Mouse (Mus musculus) embryo, embryonic 10.5 days (tissue): ENCODE measurements around the gene Zbtb8b.
"Not testable (repeated sequence)": the region's sequence is repeated elsewhere in the genome, so short reads cannot be mapped to it uniquely, and the experiment has no call there.

Experiments
- DNase-seq: peaks from one replicate; pipeline ENCODE4 v3.0.0-alpha.2; 2015; ENCODE audit warnings: low spot score

The Zbtb8b gene

DNA sequence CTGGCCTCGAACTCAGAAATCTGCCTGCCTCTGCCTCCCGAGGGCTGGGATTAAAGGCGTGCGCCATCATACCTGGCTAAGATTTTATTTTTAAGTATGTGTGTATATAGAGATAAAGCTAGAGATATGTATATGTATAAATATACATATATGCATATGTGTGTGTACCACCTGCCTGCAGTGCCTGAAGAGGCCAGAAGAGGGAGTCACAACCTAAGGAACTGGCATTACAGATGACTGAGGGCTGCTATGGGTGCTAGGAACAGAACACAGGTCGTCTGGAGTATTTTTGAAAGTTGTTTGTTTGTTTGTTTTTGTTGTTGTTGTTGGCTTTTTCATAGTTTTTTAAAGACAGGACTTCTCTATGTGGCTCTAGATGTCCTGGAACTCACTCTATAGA lies 24.8 kb downstream of the Zbtb8b start:
- DNase-seq, result no peak

DNA sequence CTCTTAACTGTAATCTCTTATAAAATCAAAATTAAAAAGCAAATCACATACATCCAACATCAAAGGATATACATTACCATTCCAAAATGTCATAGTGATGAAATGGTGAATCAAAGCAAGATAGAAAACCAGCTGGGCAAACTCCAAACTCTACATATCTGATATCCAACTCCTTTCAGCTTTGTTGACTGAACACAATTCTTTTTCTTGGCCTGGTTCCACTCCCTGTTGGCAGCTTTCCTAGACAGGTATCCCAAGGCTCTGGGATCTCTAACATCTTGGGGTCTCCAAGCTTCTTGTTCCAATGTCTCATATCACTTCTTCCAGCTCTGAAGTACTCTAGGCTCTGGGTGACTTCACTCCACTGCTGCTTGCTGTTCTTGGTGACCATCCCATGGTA lies 29.7 kb downstream of the Zbtb8b start:
- no peak for DNase-seq

DNA sequence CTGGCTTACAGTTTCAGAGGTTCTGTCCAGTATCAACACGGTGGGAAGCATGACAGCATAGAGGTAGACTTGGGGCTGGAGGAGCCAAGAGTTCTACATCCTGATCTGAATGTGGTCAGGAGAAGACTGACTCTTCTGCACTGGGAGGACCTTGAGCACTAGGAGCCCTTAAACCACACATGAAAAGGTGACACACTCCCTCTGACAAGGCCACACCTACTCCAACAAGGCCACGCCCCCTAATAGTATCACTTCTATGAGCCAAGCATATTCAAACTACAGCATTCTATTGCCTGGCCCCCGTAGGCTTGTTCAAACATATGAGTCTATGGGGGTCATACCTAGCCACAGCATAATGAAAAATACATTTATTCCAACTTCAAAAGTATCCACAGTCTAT lies 30.1 kb downstream of the Zbtb8b start:
- not testable (repeated sequence) for DNase-seq

DNA sequence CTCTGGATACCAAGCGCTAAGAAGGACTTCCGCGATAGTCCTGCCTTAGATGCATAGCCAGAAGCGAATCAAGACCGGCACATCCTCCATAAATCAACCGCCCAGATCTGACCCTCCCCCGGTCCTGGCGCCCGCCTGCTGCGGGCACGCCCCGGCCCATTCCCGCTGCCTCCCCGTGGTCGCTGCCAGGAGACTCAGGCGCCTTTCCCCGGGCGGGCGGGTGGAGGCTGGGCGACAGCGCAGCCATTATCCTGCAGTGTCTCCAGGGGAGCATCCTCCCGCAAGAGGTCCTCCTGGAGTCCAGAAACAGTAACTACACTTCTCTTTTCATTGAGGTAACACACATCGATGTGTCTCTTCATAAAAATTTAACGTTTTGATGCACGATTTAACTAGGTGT lies 34.2 kb downstream of the Zbtb8b start:
- peak; percentile 73 for DNase-seq

DNA sequence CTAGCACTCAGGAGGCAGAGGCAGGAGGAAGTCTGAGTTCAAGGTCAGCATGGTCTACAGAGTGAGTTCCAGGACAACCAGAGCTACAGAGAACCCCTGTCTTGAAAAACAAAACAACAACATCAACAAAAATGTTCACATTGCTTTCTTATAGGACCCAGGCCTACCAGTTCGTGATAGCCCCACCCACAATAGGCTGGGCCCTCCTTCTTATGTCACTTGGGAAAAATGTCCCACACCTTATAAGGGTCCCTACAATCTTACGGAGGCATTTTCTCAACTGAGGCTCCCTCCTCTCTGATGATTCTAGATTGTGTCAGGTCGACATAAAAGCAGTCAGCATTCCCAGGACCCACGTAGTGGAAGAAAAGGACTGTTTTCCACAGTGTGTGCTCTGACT lies 40.8 kb downstream of the Zbtb8b start:
- DNase-seq, result no peak

DNA sequence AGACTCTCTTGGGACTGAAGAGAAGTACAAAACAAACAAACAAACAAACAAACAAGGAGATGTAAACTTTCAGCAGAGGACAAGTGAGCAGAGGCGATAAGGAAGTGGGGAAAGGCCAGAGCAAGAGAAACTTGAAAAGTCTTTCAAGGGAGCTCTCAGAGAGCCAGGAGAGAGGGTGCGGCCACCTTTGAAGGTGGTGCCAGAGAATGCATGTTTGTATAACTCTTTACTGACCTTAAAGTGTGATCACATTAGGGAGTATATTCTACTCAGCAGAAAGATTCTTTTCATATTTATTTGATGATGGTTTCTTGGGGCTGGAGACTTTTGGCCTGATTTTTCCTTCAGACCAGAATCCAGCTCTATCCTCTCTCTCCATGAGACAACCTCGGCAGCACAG lies 43.7 kb downstream of the Zbtb8b start:
- no peak for DNase-seq

DNA sequence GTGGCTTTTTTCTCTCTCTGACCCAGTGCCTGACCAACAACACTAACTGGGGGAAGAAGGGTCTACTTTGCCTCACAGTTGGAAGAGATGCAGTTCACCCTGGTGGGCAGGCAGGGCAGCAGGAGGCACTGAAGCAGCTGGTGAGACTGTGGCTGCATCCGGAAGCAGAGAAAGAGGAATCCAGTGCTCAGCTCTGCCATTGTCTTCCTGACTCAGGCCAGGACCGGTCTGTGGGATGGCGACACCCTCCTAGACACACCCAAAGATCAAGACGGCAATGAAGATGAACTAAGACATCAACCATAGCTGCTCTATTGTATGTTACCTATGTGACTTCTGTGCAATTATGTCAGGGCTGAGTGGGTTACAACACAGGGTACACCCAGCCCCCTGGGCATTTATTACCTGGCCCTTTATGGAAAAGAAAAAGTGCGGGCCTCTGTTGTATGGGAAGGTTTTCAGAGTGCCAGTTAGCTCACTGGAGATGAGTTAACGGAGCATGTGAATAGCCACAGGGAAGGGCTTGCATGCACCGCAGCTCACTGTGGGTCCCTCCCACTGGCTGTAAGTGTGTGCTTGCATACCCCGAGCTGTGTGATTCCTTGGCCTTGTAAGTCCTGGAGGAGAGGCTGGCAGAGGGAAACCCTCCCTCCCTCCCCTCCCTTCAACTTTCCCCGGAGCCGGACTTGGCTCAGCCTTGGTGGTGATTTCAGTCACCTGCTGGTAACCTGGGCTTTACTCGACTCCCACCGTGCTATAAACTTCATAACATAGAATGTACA lies 46.4 kb downstream of the Zbtb8b start:
- DNase-seq, result no peak

DNA sequence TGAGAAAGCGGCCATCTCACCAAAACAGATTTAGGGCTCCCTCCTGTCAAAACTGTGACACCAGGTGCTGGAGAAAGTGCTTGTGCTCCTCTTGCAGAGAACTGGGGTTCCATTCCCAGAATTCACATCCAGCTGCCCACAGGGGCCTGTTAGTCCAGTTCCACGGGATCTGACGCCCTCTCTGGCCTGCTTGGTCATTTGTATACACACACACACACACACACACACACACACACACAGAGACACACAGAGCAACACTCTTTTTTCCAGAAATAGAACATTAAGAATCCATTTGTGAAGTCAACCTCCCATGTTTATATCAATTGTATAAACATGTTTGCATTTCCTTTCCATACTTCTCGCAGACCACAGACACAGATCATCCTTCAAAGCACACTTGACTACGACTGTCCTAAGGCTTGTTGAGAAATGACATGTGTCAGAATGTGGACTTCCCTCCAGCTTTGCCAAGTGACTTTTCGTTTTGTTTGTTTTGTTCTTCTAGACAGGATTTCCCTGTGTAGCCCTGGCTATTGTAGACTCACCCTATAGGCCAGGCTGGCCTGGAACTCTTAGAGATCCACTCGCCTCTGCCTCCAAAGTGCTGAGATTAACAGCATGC lies 49.6 kb downstream of the Zbtb8b start:
- DNase-seq, result no peak

DNA sequence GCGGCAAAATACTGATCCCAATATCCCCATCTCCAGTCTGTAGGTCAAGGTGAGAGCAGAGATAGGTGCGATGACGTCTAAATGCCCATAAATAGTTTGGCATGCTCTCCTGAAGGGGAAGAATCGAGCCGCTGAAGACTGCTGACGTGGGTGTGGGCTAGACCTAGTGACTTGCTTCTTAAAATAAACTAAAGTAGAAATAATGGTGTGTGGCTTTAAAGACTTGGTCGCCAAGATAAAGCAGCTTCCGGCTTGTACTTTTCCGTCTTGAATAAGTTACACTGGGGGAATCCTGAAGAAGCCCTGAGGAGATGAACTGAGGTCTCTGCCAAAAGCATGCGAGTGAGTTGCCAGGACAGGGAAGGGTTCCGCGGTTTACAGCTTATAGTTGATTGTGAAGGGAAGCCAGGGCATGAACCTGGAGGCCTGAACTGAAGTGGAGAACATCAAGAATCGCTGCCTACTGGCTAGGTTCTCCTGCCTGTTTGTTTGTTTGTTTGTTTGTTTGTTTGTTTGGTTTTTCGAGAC lies 50.4 kb downstream of the Zbtb8b start:
- DNase-seq, result no peak

DNA sequence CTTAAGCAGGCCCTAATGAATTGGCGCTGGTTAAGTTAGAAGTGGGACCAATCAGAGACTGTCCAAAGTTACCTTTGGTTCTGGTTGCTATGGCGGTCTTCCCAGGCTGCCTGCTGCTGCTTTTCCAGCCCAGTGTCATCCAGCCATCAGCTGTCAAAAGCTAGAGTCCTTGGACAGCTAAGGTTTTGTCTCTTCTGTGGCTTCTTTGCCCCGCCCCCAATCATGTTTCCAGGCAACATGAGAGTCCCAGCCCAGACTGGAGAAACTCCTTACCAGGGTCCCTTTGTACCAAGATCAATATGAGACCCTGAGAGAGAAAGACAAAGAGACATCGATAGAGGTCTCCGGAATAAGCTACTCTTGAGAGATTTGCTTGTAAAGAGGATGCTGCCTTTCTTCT lies 52.2 kb downstream of the Zbtb8b start:
- peak; percentile 61 for DNase-seq

DNA sequence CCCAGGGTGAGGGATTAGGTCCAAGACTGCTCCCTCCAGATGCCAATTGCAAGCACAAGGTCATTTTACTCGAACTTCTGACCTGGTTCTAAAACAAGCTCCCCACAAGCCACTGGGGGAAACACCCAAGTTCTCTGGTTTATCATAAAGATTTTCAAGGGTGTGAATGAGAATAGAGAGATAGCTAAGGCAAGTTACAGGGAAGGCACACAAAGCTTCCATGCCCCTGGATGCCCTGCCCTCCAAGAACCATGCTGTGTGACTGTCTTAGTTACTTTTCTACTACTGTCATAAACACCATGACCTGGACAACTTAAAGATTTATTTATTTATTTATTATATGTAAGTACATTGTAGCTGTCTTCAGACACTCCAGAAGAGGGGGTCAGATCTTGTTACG lies 53.7 kb downstream of the Zbtb8b start:
- no peak for DNase-seq

DNA sequence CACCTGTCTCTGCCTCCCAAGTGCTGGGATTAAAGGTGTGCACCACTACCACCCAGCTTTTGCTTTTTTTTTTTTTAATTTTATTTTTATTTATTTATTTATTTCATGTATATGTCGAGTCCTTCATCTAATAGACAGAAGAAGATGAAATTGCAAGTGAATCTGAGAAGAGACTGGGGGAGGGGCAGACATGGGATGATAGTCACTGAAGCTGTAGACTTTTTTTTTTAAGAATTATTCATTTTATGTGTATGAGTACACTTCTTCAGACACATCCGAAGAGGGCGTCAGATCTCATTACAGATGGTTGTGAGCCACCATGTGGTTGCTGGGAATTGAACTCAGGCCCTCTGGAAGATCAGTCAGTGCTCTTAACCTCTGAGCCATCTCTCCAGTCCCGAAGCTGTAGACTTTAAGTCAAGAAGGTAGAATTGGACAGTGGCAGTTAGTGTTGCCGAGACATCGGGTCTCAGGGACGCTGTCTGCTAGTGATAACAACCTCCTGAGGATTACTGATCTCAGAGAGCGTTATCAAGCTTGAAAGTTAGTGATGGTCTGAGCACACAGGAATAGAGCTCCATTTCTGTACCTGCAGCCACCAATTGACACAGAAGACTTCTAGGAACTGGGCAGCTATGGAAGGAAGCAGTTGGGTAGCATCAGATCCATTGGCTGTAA lies 54.2 kb downstream of the Zbtb8b start:
- DNase-seq, result no peak

DNA sequence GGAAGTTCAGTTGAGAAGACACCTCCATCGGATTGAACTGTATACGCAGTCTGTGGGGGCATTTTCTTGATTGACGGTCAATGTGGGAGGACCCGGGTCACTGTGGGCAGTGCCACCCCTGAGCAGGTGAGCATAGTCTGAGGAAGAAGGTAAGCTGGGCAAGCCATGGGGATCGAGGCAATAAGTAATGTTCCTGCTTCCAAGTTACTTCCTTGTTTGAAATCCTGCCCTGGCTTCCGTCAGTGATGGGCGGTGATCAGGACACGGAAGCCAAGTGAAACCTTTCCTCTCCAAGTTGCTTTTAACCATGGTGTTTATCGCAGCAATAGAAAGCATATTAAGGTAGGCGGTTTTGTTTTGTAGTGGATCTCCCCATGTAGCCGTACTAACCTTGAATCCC lies 55.0 kb downstream of the Zbtb8b start:
- DNase-seq, result no peak

DNA sequence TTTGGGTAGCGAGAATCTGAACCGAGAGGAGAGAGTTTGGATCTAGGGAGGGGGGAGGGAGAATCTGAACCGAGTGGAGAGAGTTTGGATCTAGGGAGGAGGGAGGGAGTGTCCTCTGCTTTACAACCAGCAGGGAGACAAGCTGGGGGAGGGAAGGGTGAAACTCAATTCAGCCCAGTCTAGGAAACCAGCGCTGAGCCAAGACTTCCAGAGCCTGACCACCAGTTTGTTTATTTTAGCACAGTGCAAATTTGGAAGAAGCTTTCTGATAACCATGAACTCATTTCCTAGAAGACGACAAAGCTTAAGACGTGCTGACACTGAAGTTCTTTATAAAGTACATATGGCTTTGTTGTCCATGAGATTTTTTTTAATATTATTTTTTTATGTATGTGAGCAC lies 56.2 kb downstream of the Zbtb8b start:
- no peak for DNase-seq

DNA sequence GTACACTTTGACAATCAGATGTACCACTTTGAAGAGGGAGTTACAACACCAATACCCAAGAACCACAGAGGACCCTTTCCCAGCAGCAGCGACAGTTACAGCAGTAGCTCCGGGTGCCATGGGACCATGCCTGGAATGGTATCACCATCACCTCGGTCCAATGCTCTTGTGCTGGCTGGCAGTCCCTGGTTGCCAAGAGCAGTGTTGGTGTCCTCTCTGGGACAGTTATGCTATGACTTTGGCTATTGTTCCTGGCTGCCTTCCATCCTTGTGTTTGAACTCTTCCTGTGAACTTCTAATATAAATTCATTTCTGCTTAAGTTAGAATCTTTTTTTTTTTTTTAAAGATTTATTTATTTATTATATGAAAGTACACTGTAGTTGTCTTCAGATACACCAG lies 57.1 kb downstream of the Zbtb8b start:
- no peak for DNase-seq

DNA sequence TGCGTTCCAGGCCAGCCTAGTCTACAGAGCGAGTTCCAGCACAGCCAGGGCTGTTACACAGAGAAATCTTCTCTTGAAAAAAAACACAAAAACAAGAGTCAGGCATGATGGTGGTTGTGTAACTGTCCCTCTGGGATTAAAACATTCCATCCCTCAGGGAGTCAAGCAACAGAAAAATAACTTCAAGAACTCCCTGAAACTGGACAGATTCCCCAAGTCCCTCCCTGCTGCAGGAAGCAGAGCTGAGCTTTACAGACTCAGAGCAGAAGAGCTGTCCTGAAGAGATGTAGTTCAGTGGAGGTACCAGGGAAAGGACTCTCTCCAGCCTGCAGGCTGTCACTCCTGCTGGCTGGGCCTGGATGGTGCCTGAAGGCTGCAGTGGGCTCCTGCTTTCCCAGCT lies 58.2 kb downstream of the Zbtb8b start:
- no peak for DNase-seq

DNA sequence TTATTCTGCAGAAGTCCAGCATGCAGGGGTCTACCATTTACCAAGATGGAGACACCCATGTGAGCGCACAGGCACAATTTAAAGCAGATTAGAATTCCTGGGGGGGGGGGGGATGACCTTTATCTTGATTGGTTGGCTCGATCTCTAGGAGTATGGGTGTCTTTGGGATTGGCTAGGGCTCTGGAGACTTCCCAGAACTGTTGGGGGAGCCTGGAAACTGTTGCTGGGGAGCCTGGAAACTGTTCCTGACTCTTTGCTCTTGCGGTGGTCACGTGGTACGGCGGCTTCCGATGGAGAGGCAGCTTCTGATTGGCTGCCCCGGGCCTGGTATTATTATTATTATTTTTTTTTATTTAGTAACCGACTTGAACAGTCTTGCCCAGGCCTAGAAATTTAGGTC lies 58.6 kb downstream of the Zbtb8b start:
- DNase-seq, result no peak

DNA sequence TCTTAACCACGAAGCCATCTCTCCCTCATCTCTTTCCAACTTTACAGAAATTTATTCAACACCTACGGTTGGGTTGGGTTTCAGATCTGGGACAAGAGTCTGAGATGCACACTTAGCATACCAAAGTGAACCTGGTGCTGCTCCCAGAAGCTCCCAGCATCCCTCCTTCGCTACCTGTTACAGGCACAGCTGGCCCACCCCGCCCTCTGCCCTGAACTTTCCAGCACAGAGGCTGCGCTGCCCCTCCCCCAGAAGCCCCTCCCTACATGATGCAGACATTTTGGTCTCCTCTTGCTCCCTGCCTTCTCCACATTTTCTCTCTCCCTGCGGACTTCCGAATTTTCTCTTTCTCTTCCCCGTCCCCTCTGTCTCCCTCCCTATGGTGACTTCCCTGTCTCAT lies 59.5 kb downstream of the Zbtb8b start:
- no peak for DNase-seq

DNA sequence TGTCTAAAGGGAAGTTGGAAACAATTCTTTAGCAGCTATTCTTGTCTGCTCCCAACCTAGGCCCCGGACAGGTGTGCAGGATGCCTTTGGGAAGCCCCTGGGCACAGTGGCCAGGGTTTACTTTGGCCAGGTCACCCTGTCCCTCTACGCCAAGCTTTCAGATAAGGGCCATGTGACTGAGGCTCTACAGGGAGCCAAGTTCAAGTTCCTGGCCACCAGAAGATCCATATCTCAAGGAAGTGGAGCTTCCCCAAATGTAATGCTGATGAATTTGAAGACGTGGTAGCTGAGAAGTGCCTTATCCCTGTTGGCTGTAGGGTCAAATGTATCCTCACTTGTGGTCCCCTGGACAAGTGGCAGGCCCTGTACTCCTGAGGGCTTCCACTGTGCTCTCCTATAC lies 60.8 kb downstream of the Zbtb8b start:
- DNase-seq, result no peak

DNA sequence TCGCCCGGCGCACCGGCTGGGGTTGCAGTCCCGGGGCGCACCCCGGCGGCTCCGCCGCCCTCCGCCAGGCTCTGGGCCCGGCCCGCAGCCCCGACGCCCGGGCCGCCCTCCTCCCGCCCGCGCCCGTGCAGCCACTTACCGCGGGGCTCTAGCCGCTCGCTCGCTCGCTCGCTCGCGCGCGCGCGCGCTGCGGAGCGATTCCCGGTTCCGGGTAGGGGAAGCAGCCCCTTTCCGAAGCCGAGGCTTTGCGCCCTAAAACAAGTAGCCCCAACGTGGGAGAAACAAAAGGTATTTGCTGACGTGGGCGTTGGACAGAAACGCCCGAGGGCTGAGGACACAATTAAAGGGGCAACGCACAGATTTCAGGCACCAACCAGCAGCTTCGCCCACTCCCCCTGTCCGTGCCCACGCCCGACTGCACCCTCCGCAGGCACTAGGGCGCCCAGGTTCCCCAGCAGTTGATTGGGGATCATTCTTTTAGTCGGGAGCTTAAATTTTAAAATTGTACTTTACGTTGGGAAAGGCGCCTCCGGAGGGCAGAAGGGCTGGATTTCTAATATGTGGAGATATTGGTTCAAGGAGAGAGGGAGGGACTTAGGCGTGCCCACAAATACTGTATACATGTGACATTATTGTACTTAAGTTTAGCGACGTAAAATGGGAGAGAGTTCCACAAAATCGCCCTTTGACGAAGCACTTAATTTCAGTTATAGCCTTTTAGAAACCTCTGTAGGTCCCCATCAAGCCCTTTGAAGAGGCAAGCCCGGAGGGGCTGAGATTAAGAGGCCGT lies 62.9 kb downstream of the Zbtb8b start, which contains the start of gene Zbtb8a:
TSS of gene Zbtb8a (minus strand) at position 516 of the 790 bp plus-strand sequence.
- DNase-seq, result peak; percentile 76

DNA sequence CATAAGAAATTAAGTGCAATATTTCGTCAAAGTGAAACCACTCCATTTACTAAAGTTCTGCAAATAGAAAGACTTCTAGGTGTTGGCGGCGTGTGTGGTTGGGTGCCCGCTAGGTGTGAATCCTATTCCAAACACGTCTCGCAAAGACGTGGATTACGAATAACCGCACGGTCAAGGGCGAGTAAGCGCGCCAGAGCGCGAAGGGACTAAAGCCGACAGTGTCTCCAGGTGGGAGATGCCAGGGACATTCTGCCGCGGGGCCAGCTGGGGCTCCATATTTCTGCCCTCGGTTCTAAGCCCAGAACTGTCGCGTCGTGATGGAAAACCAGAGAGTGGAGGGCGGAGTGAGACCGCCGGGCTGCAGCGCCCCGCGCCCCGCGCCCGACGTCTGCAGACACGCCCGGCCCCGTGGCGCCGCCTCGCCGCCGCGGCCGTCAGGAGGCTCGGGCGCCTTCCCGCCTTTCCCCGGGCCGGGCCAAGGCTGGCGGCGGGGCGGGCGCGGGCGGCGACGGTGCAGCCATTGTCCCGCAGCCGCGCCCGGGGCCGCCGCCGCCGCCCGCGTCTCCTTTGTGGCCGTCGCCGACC lies 63.6 kb downstream of the Zbtb8b start:
- peak; percentile 65 for DNase-seq

DNA sequence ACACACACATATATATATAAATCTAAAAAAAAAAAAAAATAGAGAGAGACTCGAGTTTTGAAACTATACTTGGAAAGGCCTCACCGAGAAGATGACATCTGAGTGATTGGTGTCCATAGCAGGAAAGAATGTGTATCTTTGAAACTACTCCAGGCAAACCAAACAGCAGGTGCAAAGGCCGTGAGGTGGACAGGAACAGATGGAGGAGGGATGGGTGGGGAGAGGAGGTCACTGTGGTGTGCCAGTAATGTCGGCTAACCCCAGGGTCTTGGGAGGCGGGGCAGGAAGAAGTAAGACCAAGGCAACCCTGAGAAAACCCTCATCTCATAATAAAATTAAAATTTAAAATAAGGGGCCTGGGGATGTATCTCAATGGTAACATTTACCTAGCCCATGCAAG lies 64.8 kb downstream of the Zbtb8b start:
- no peak for DNase-seq
